Mouse (Mus musculus) cerebellum, adult 2 months (tissue): Measurements from ENCODE around the gene Ttyh3.

ENCODE experiments used
- CTCF ChIP-seq: fragments of 200-500 bp; IDR thresholded peaks from 2 replicates; pipeline ENCODE4 v1.5.1; 2011; ENCODE audit warnings: low read depth, mild to moderate bottlenecking, control low read depth, low read length, moderate library complexity, borderline replicate concordance; ENCODE audit not compliant: insufficient read depth
- POLR2A ChIP-seq: fragments of 200-500 bp; IDR thresholded peaks from 2 replicates; pipeline ENCODE4 v1.6.1; 2011; ENCODE audit warnings: low read length, control low read depth, borderline replicate concordance; ENCODE audit not compliant: insufficient read depth

- TF ChIP-seq CTCF (no peak), POLR2A (no peak)
These were observed 861 bp downstream of the Ttyh3 start for GRCm38 (mm10) chr5:140647821-140648518.
